Mouse (Mus musculus) kidney, adult 11 months (tissue): Measurements from ENCODE around the gene Cryzl2.
A peak's percentile ranks its signal among the peaks of the same experiment; 100 is the strongest.

Experiments used
- DNase-seq: peaks from one replicate; pipeline ENCODE4 v3.0.0; 2022

Gene Cryzl2

DNA sequence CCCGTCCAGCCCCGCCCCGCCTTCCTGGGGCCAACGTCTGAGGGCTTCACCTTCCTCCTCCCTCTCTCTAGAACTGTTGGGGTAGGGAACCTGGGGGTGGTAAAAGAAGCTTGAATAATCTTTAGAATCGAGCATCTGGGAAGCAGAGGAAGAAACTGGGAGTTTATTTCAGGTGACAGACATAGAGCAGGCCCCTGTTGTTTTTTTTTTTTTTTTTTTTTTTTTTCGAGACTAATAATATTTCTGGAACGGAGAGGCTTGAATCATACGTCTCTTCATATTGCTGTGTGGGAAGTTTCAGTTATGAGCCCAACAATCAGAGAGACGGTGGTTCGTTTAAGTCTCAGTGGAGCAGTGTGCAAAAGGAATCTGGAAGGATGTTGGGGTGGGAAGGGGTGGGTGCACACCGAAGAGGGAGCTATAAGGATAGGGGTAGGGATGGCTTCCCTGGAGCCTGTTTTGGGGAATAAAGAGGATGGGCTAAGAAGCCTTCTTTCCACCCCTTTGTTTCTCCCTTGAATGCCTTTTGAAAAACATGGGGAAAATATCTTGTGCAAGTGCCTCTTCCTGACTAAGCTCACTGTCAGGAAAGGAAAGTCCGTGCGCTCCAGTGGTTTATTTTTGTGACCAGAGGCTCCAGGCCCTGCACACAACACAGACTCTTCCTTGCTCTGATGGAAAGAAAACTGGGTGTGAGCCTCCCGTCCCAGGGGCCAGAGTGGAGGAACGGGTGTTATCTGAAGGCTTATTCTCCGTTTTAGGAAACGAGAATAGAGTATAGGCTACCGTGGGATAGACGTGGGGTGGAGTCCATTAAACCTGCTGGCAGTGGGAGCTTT lies 14.4 kb upstream of the Cryzl2 start:
- no peak for DNase-seq

DNA sequence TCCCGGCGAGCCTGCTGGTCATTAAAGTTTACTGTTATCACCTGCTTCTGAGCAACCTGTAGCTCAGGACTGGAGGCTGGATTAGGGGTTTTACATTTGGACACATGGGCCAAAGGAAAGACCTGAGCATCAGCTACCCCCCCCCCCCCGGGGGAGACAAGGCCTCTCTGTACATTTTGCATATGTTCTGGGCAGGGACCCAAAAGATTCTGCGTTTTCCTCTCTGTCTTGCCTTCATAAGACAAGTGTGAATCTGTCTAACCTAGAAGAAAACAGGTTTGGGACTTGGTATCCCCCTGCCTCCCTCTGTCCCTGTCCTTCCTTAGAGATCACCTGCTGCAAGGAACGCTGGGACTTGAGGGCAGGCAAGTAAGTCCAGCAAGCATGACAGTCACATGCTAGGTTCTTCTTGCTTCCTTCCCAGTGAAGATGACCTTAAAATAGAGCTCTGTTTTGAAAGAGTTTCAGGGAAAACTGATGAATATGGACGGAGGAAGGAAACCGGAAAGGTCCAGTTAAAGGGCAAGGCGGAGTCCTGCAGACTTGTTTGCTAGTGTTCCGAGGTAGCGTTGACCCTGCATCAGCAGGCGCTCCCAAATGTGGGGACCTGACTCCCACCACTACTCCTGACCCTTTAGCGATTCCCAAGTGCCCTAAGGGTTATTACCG lies 13.6 kb upstream of the Cryzl2 start:
- no peak for DNase-seq

DNA sequence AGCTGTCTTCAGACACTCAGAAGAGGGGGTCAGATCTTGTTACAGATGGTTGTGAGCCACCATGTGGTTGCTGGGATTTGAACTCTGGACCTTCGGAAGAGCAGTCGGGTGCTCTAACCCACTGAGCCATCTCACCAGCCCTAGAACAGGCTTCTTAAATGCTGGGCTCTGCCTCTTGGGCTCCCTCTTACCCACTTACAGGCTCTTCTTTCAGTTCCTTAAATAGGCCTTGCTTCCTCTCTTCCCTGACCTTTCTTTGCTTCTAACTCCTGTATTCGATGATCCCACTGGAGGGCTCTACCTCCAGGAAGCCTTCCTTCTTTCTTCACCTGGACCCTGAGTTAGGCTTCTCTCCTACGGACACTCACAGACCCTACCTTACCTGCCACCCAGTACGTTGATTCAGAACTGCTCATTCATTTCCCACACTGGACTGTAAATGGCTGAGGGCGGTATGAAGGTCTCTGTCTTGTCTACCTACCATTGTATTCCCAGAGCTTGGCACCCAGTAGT lies 12.9 kb upstream of the Cryzl2 start:
- DNase-seq = no peak

DNA sequence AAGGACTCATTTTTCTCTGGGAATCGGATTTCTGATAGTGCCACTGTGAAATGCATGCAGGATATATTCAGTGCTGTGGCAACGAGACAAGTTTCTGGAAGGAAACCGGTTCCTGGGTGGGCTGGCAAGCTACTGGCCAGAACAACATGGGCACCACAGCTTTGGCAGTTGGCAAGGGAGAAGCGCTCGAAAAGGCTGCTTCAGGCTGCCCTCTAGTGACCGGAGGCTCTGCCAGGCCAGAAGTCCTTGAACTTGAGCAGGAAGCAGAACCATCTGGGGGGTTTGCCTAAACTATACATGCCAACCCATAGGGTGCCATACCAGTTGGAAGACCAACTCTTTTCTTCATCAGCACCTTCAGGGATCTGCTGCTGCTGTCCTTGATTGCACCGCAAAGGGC lies 12.1 kb upstream of the Cryzl2 start:
- DNase-seq = peak; percentile 72

DNA sequence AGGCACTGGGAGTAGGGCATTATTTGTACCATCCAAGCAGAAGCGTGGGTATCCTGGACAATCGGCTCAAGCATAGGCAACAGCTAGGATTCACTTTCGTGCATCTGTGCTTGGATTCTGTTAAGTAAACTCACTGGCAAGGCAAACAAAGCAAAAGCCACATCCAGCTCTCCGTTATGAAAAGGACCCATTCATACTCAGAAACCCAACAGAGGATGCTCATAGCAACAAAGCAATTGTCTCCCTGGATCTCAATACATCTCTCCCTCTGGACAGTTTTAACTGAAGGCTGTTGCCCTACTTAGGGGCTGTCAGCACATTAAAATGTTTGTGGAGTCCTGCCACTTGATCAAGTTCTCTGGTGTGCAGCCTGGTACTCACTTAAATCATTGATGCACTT lies 11.2 kb upstream of the Cryzl2 start:
- DNase-seq = no peak

DNA sequence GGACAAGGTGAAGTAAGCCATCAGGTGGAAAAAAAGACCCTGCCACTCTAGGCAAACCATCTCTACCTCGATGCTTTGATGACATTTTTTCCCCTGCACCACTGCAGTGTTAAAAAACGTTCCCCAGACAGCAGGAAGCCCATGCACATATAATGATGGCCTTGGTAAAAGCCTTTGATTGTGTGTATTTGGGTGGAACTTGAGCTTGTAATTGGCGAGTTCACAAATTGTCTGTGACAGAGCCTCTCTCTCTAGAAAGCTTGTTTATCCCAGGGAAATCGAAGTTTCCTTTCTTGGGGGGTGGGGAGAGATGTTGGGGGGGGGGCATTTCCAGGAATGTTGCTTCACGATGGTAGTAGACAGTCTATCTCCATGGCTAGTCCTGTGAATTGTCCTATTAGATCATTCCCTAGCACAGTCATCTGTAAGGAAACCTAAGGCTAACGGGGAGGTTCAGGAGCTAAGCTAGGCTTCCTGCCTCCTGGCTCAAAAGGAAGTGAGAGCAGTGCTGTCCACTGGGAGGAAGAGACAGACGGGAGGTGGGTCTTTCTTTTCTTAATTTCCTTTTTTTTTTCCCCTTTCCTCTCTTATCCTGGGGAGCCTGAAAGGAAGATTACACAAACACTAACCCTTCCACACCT lies 10.1 kb upstream of the Cryzl2 start:
- no peak for DNase-seq

DNA sequence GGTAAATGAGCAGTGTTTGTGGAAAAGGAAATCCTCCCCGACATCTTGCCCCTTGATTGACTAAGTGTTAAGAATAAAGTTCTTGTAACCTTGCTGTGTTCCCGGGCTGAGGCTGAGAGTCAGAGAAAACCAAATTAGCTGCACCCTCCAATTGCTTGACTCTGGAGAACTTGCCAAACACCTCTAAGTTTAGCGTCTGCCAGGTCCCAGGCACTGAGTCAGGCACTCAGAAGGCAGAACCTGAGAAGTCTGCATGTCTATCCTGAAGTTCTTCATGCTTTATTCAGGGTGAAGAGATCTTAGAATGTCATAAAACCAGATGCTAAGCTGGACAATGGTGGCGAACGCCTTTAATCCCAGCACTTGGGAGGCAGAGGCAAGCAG lies 9.6 kb upstream of the Cryzl2 start:
- DNase-seq = peak; percentile 14

DNA sequence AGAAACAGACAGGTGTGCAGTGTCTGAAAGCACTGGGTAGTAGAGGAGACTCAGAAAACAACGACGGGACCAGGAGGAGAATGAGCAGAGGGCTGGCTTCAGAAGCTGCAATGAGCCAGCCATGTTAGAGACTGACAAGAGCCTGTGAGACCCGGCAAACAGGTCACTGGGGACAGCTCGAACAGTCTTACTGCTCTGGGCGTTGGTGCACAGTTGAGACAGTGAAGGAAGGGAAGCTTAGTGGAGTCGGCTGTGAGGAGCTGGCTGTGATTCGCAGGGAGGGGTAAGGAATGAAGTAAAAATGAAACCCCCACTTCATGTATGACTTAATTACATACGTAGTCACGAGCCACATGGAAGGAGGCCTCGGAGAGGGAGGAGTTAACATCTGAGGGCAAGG lies 8.8 kb upstream of the Cryzl2 start:
- DNase-seq = no peak

DNA sequence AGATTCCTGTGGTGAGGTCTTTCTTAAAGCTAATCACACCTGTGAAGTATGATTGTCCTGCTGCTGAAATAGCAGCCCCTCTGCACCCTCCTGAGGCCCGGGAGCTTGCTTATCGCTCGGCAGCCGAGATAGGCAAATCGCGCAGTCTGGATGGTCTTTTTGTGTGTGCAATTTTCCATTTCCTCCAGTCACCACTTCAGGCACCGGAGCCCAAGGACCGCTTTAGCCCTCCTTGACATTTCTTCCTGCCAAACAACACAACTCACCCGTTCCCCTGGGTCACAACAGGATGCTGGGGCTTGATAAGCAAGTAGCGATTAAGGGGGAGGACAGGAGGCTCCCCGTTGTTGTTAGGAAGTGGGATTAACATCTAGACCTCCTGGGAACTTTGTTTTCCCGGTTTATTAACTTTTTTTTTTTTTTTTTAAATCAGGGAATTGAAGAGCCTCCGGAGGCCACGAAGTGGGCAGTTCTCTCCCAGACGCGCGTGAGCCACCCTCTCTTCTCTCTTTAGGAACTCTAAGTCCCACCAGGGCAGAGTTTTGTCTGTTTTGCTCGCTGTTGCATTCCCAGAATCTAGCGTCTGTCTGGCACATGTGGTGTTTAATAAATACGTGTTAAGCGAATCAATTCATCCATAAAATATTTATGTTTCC lies 8.3 kb upstream of the Cryzl2 start:
- peak; percentile 75 for DNase-seq

DNA sequence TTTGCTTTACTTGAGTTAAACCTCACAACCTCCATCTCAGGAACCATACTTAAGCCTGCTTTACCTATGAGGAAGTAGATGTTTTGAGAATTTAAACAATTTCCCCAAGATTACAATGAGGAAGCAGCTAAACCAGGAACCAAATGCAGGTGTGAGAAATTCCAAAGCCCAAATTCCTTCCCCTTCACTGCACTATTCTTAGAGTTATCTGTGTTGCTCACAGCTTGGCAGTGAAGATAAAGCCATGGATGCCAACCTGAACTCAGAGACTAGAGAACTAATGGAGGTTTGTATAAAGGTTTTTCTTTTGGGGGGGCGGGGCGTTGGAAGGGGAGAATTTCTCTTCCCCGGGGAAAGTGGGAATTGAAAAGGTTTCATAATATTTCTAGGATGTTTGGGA lies 6.1 kb upstream of the Cryzl2 start:
- no peak for DNase-seq

DNA sequence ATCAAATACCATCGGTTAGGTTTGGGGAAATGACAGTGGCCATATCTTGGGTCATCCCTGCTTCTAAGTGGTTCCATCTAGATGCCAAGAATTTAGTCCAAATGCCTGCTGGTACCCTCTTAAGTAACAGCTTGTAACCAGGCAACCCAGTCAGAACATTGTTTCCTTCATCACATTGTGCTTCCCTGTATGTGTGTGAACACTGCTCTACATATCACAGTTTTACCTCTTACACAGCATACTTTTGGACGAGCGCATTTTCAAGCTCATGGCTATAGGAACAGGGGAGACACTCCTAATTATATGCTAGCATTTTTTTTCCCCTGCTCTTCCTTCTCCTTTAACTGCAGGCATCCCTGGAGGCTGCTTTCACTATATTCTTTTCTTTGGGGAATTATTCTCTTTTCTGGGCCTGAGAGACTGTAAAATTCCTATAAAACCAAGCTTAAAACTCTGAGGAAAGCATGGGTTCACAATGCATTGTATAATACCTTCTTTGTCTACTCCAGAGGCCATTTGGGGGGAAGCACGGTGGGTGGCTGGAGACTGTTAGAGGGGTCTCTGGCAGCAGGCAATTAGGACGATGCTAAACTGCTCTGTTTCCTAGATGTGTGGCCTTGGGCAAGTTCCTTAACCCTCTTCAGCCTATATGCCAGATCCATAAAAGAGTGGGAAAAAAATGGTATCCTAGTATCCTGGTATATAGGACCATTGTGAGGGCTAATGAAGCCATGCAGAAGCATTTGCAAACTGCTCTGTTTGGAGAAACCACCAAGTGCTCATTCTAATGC lies 5.4 kb upstream of the Cryzl2 start:
- no peak for DNase-seq

DNA sequence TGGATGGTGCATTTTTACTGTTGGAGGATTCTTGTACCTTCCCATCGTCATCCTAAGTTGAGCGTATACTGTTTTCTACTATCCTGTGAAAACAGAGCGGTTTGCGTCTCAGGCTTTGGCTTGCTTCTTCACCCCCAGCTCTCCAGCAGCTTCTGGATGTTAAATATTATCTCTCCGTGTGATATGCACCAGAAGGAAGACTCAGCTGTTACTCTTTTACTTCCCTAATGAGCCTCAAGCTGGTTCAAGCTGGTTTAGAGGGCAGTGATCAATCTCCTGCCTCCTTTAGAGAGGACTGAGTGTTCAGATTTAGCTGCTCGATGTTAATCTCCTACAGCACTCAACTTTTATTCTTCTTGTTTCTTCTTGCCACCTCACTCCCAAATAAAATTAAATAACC lies 3.5 kb upstream of the Cryzl2 start:
- peak; percentile 80 for DNase-seq

DNA sequence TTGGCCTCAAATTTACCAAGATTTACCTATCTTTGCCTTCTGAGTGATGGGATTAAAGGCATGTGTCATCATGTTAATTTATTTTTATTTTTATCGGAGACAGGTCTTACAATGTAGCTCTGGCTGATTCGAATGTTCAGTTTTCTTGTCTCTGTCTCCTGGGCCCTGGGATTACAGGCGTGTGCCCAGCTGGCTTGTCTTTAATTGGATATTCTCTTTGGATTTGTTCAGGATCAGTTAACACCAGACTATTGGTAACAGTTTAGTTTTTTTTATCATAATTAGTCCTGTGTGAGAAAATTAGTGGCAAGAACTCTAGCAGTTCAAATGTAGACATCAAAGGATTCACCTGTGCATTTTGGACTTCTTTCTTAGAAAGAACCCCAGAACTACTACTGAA lies 588 bp upstream of the Cryzl2 start:
- peak; percentile 44 for DNase-seq

DNA sequence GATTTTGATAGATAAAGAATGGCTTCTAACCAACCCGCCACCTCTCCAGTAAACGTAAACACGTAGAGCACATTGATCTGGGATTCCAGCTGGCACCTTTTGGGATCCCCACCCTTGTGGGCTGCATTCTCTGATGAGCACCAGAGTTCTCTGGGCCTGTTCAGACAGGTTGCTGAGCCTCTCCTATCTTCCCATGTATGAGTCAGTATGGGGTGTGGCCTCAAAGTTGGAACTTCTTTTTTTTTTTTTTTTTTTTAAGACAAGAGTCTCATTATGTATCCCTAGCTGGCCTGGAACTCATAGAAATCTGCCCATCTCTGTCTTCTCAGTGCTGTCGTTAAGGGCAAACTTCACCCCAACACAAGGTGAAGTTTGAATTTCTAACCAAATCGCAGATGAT lies 1.5 kb downstream of the Cryzl2 start:
- no peak for DNase-seq

DNA sequence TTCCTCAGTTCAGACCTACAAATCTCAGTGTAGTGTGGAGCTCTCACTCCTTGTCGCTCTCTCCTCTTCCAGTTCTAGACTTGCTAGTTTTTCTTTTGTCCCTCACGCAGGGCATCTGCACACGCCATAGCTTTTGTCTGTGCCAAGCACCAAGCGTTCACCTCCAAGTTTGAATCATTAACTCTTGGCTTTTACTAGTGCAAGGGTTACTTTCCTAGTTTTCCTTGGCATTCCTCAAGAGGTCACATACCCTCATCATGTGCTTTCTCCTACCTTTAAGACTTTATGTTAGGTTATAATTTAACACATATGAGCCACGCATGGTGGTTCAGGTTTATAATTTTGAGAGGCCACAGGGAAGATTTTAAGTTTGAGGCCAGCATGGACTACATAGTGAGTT lies 2.9 kb downstream of the Cryzl2 start:
- peak; percentile 55 for DNase-seq

DNA sequence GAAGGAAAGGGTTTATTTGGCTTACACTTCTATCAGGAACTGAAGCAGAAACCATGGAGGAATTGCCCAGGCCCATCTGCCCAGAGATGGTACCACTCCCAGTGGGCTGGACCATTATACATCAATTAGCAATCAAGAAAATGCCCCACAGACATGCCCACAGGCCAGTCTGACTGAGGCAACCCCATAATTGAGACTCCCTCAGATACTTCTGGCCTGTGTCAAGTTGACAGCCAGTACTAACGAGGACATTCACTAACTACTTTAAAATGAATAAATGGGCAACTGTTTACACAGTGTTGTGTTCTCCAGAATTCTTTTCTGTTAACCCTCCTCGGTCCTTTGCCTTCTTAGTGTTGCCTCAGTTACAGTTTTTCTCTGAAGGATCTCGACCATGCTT lies 4.0 kb downstream of the Cryzl2 start:
- DNase-seq = no peak

DNA sequence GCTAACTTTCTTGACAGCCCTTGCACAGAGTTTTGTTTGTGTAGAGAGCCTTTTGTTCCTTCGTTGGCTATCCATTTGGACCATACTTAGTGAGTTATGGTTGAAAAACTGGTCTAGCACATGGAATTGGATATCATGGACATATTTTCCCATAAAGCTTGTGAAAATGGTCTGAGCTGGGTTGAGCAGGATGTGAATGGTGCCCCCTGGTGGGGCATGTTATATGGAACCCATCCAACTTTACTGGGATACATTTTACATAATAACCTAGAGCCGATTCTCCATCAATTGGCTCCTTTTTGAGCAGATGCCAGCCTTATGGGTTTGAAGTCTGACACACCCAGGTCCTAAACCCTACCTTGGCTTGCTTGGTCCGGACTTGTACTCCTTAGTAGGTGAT lies 6.8 kb downstream of the Cryzl2 start:
- peak; percentile 47 for DNase-seq

DNA sequence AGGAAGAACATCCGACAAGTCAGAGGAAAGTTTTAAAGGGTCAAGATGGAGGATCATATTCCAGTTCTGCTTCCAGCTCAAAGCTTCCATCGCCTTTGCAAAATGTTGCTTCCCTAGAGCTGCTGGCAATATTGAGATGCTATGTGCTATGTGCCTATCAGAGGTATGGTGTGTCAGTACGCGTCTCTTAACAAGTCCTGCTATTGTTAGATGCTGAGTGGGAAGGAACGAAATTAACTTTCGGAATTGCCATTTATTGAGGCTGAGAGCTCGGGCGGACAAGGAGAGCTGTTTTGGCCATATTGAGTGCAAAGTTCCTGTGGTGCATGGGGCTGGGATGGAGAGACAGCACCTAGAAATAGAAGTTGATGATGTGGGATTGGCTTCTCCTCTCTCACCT lies 9.5 kb downstream of the Cryzl2 start:
- DNase-seq = no peak

DNA sequence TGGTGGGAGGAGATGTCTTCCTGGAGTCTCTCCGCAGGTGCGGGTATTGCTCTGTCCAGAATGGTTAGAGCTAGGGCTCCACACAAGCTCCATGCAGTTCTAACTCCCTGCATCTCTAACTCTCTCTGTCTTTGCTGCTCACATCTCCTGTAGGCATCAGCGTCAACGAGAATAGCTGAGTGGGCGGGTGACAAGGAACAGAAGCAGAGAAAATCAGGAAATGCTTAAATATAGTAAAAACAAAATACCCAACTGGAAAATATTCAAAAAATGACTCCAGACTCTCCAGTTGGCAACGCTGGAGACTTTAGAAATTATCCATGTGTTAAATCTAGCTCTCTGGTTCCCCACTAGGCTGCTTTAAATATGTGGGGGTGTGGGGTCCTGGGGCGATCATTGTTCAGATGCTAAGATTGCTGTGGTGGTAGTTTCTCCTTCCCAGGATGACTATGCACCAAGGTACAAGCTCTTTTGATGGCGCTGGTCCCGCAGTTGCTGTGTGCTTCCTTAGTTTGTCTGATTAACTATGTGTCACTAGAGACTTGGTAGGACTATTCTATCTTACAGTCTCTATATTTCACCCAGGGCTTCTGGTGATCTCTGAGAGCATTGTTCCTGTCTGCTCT lies 12.5 kb downstream of the Cryzl2 start:
- DNase-seq = no peak

DNA sequence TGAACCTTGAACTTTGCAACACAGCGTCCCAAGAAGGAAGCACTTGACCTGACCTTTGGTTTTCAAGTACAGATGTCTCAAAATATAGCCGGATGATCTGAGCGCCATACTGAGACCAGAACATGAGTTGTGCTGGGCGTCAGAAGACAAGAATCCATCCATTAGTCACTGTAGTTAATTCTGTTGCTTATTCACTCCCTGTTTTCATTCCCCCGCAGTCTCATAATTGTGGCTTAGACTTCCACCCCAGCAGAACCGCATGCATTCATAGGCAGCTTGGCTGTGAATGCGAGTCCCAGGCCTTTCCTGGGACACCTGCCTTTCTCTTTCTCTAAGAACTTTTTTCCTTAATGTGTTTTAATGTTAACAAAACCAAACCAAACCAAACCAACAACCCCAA lies 14.3 kb downstream of the Cryzl2 start:
- DNase-seq = no peak

DNA sequence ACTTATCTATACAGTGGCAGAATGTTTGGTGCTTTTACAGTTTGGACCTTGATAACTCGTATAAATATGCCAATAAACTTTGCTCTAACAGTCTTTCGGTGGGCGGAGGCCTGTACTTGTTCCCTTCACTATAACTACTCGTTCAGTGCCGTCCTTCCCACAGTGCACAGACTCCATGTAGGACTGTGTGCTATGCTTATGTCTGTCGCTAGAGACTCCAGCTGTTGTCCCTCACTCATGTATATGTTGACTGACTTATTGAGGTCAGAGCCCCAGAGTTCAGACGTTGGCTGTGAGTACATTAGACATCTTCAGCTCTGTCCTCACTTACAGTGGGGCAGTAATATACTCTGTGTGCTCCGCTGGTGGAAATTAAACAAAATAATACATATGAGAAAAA lies 16.5 kb downstream of the Cryzl2 start:
- DNase-seq = no peak

DNA sequence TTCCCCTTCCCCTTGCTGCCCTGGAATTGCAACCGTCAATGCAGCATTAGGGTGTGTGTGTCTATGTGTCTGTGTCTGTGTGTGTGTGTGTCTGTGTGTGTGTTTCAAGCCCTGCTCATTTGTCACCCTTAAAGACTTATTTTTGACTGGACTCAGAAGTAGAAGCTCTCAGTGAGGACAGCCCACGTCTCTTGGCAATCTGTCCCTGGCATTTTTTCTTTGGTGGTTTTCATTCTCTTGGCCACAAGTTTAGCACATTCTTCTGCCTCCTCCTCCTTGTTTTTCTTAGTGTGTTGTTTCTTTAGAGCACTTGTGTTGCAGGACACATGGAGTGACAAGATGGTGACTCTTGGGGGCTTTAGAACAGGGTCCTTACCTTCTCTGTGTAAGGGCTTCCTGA lies 17.9 kb downstream of the Cryzl2 start:
- no peak for DNase-seq
